Mouse (Mus musculus): Measurements from ENCODE around the gene Ctsf.

- no peak for TF ChIP-seq POLR2A (IDR thresholded peaks at IDR 0.05; ENCODE audit: low read depth, low read length)
- TF ChIP-seq CTCF (IDR thresholded peaks at IDR 0.05; ENCODE audit: extremely low read depth, insufficient read length, insufficient replicate concordance, low read depth, low read length) = no peak
These were observed 22.9 kb downstream of the Ctsf start, which contains the start of gene Actn3 for GRCm38 (mm10) chr19:4877785-4878184.
